Mouse (Mus musculus): ENCODE measurements around the gene Gabarapl2. TPM values are rescaled to one million over a fixed set of nuclear protein-coding genes. Genes with fewer than 3 reads are reported as not detected.

The Gabarapl2 gene
- 168 and 182 TPM in 2 replicates for polyA plus RNA-seq (2014; fragmentation: Nextera tagmentation; extraction: Ambion mirVana)

GRCm38 (mm10) chr8:111940171-111941100, at the start of gene Gabarapl2:
TSS of gene Gabarapl2 (plus strand) at chr8:111940703.
- peak; percentile 99 for ATAC-seq (ENCODE audit: low read depth)
- Histone ChIP-seq H3K9ac (ENCODE audit: low read depth, low read length) (peak within 1 kb of the TSS; percentile 80), H3K27me3 (replicated peaks; ENCODE audit: control insufficient read depth, insufficient read depth, low read length) (no peaks in the 10 kb centered on the region), H3K4me1 (ENCODE audit: control insufficient read depth, insufficient read depth, low read length) (peaks cover 12% of the 10 kb centered on the region), H3K27ac (replicated peaks; ENCODE audit: low read depth, low read length) (peak within 1 kb of the TSS; percentile 75), H3K36me3 (ENCODE audit: control insufficient read depth, insufficient read depth, low read length) (peaks cover 27% of the 10 kb centered on the region), H3K4me2 (ENCODE audit: low read depth, low read length) (peak within 1 kb of the TSS; percentile 82), H3K9me3 (ENCODE audit: control insufficient read depth, low read length) (no peaks in the 10 kb centered on the region), H3K4me3 (ENCODE audit: low read depth, low read length) (peak within 1 kb of the TSS; percentile 88)
- peak; percentile 99 for DNase-seq (ENCODE audit: low spot score)
- under 1% methylated on average over 44 of the region's 65 CpGs for WGBS

GRCm38 (mm10) chr8:111890911-111891303, 49.6 kb upstream of the Gabarapl2 start:
- peaks cover 30% of the 10 kb centered on the region for H3K27me3 ChIP-seq (replicated peaks; ENCODE audit: control insufficient read depth, insufficient read depth, low read length)
- DNase-seq (ENCODE audit: low spot score) (no peak), ATAC-seq (ENCODE audit: low read depth) (no peak)
- H3K4me1 ChIP-seq (ENCODE audit: control insufficient read depth, insufficient read depth, low read length): peaks cover 7% of the 10 kb centered on the region; the same call in 1 of the 2 replicates
- H3K27ac ChIP-seq (replicated peaks; ENCODE audit: low read depth, low read length): no peak overlapping the region
- H3K36me3 ChIP-seq (ENCODE audit: control insufficient read depth, insufficient read depth, low read length): no peaks in the 10 kb centered on the region
- 0 out of 2 replicates have a peak overlapping the region, but pooled peaks have one; percentile 22 for H3K4me3 ChIP-seq (ENCODE audit: low read depth, low read length)
- 64% methylated on average over 6 of the region's 6 CpGs for WGBS
- H3K4me2 ChIP-seq (ENCODE audit: low read depth, low read length): no peak overlapping the region
- H3K9me3 ChIP-seq (ENCODE audit: control insufficient read depth, low read length): no peaks in the 10 kb centered on the region
- no peak overlapping the region for H3K9ac ChIP-seq (ENCODE audit: low read depth, low read length)

- ATAC-seq (ENCODE audit: low read depth) (no peak), DNase-seq (ENCODE audit: low spot score) (no peak)
- Histone ChIP-seq H3K4me1 (ENCODE audit: control insufficient read depth, insufficient read depth, low read length) (peaks cover 7% of the 10 kb centered on the region; the same call in 1 of the 2 replicates), H3K4me3 (ENCODE audit: low read depth, low read length) (no peak overlapping the region), H3K4me2 (ENCODE audit: low read depth, low read length) (no peak overlapping the region), H3K36me3 (ENCODE audit: control insufficient read depth, insufficient read depth, low read length) (no peaks in the 10 kb centered on the region), H3K9ac (ENCODE audit: low read depth, low read length) (no peak overlapping the region), H3K27me3 (replicated peaks; ENCODE audit: control insufficient read depth, insufficient read depth, low read length) (peaks cover 30% of the 10 kb centered on the region), H3K27ac (replicated peaks; ENCODE audit: low read depth, low read length) (no peak overlapping the region), H3K9me3 (ENCODE audit: control insufficient read depth, low read length) (no peaks in the 10 kb centered on the region)
- 17% methylated on average over 8 of the region's 8 CpGs for WGBS
Measured at GRCm38 (mm10) chr8:111891983-111892382, 48.5 kb upstream of the Gabarapl2 start.

GRCm38 (mm10) chr8:111892615-111893014, 47.9 kb upstream of the Gabarapl2 start:
- DNase-seq (ENCODE audit: low spot score): no peak
- no peak overlapping the region for H3K4me3 ChIP-seq (ENCODE audit: low read depth, low read length)
- H3K9me3 ChIP-seq (ENCODE audit: control insufficient read depth, low read length): no peaks in the 10 kb centered on the region
- WGBS: 50% methylated on average over 5 of the region's 5 CpGs
- H3K36me3 ChIP-seq (ENCODE audit: control insufficient read depth, insufficient read depth, low read length): no peaks in the 10 kb centered on the region
- H3K27me3 ChIP-seq (replicated peaks; ENCODE audit: control insufficient read depth, insufficient read depth, low read length): peaks cover 30% of the 10 kb centered on the region
- H3K4me2 ChIP-seq (ENCODE audit: low read depth, low read length): no peak overlapping the region
- H3K27ac ChIP-seq (replicated peaks; ENCODE audit: low read depth, low read length): no peak overlapping the region
- ATAC-seq (ENCODE audit: low read depth): no peak
- no peak overlapping the region for H3K9ac ChIP-seq (ENCODE audit: low read depth, low read length)
- H3K4me1 ChIP-seq (ENCODE audit: control insufficient read depth, insufficient read depth, low read length): peaks cover 7% of the 10 kb centered on the region; the same call in 1 of the 2 replicates

GRCm38 (mm10) chr8:111894955-111895354, 45.5 kb upstream of the Gabarapl2 start:
- Histone ChIP-seq H3K9ac (ENCODE audit: low read depth, low read length) (no peak overlapping the region), H3K27me3 (replicated peaks; ENCODE audit: control insufficient read depth, insufficient read depth, low read length) (peaks cover 14% of the 10 kb centered on the region), H3K27ac (replicated peaks; ENCODE audit: low read depth, low read length) (no peak overlapping the region), H3K4me3 (ENCODE audit: low read depth, low read length) (no peak overlapping the region), H3K36me3 (ENCODE audit: control insufficient read depth, insufficient read depth, low read length) (no peaks in the 10 kb centered on the region), H3K9me3 (ENCODE audit: control insufficient read depth, low read length) (no peaks in the 10 kb centered on the region), H3K4me1 (ENCODE audit: control insufficient read depth, insufficient read depth, low read length) (no peaks in the 10 kb centered on the region), H3K4me2 (ENCODE audit: low read depth, low read length) (no peak overlapping the region)
- WGBS: 90% methylated on average over 7 of the region's 7 CpGs
- DNase-seq (ENCODE audit: low spot score) (no peak), ATAC-seq (ENCODE audit: low read depth) (no peak)

GRCm38 (mm10) chr8:111898586-111898985, 41.9 kb upstream of the Gabarapl2 start:
- 45% methylated on average over 10 of the region's 10 CpGs for WGBS

GRCm38 (mm10) chr8:111902080-111902479, 38.4 kb upstream of the Gabarapl2 start:
- Histone ChIP-seq H3K9ac (ENCODE audit: low read depth, low read length) (no peak overlapping the region), H3K4me3 (ENCODE audit: low read depth, low read length) (no peak overlapping the region), H3K4me1 (ENCODE audit: control insufficient read depth, insufficient read depth, low read length) (no peaks in the 10 kb centered on the region), H3K27ac (replicated peaks; ENCODE audit: low read depth, low read length) (no peak overlapping the region), H3K27me3 (replicated peaks; ENCODE audit: control insufficient read depth, insufficient read depth, low read length) (no peaks in the 10 kb centered on the region), H3K36me3 (ENCODE audit: control insufficient read depth, insufficient read depth, low read length) (no peaks in the 10 kb centered on the region), H3K4me2 (ENCODE audit: low read depth, low read length) (no peak overlapping the region), H3K9me3 (ENCODE audit: control insufficient read depth, low read length) (no peaks in the 10 kb centered on the region)
- ATAC-seq (ENCODE audit: low read depth): peak; percentile 81
- DNase-seq (ENCODE audit: low spot score): peak; percentile 82
- 13% methylated on average over 5 of the region's 5 CpGs for WGBS

More at GRCm38 (mm10) chr8:111898586-111898985, 41.9 kb upstream of the Gabarapl2 start:
- Histone ChIP-seq H3K4me1 (ENCODE audit: control insufficient read depth, insufficient read depth, low read length) (no peaks in the 10 kb centered on the region), H3K36me3 (ENCODE audit: control insufficient read depth, insufficient read depth, low read length) (no peaks in the 10 kb centered on the region), H3K27ac (replicated peaks; ENCODE audit: low read depth, low read length) (no peak overlapping the region), H3K4me2 (ENCODE audit: low read depth, low read length) (no peak overlapping the region), H3K27me3 (replicated peaks; ENCODE audit: control insufficient read depth, insufficient read depth, low read length) (no peaks in the 10 kb centered on the region), H3K9me3 (ENCODE audit: control insufficient read depth, low read length) (no peaks in the 10 kb centered on the region), H3K9ac (ENCODE audit: low read depth, low read length) (no peak overlapping the region), H3K4me3 (ENCODE audit: low read depth, low read length) (no peak overlapping the region)
- DNase-seq (ENCODE audit: low spot score) (no peak), ATAC-seq (ENCODE audit: low read depth) (no peak)

GRCm38 (mm10) chr8:111905500-111906121, 34.9 kb upstream of the Gabarapl2 start:
- Histone ChIP-seq H3K36me3 (ENCODE audit: control insufficient read depth, insufficient read depth, low read length) (no peaks in the 10 kb centered on the region), H3K27ac (replicated peaks; ENCODE audit: low read depth, low read length) (no peak overlapping the region), H3K4me3 (ENCODE audit: low read depth, low read length) (no peak overlapping the region), H3K27me3 (replicated peaks; ENCODE audit: control insufficient read depth, insufficient read depth, low read length) (peaks cover 16% of the 10 kb centered on the region; the same call in 1 of the 2 replicates), H3K9me3 (ENCODE audit: control insufficient read depth, low read length) (no peaks in the 10 kb centered on the region), H3K9ac (ENCODE audit: low read depth, low read length) (no peak overlapping the region), H3K4me2 (ENCODE audit: low read depth, low read length) (no peak overlapping the region), H3K4me1 (ENCODE audit: control insufficient read depth, insufficient read depth, low read length) (peaks cover 5% of the 10 kb centered on the region; the same call in 1 of the 2 replicates)
- DNase-seq (ENCODE audit: low spot score) (peak; percentile 54), ATAC-seq (ENCODE audit: low read depth) (peak; percentile 47; the same call in 1 of the 2 replicates)
- 51% methylated on average over 7 of the region's 8 CpGs for WGBS
